Mouse (Mus musculus): ENCODE results near the gene Dgcr2. TPM values are rescaled to one million over a fixed set of nuclear protein-coding genes. Genes with fewer than 3 reads are reported as not detected.

Dgcr2 gene
- total and polyA plus RNA-seq, 2 experiments from 2014 or later: 94.0 to 178 TPM

- Histone ChIP-seq H3K4me1 (ENCODE audit: insufficient read depth, low read length) (no peaks in the 10 kb centered on the region), H3K9ac (replicated peaks; ENCODE audit: low read length, poor library complexity, severe bottlenecking) (no peak overlapping the region), H3K4me3 (ENCODE audit: low read depth, low read length) (no peak overlapping the region), H3K36me3 (ENCODE audit: insufficient read depth, low read length) (no peaks in the 10 kb centered on the region), H3K27me3 (ENCODE audit: insufficient read depth, low read length) (no peaks in the 10 kb centered on the region), H3K27ac (ENCODE audit: low read depth, low read length) (no peak overlapping the region), H3K4me2 (ENCODE audit: low read depth, low read length, poor library complexity, severe bottlenecking) (no peak overlapping the region), H3K9me3 (ENCODE audit: low read length) (no peaks in the 10 kb centered on the region)
- 85% methylated on average over 10 of the region's 10 CpGs for WGBS
- DNase-seq (ENCODE audit: low spot score): no peak
- no peak for TF ChIP-seq CTCF (IDR thresholded peaks at IDR 0.05)
- no peak for ATAC-seq (ENCODE audit: low FRiP score)
These were observed 38.4 kb upstream of the Dgcr2 start for GRCm38 (mm10) chr16:17936776-17937175.

GRCm38 (mm10) chr16:17934445-17934910, 36.1 kb upstream of the Dgcr2 start:
- Histone ChIP-seq H3K4me1 (ENCODE audit: insufficient read depth, low read length) (no peaks in the 10 kb centered on the region), H3K4me3 (ENCODE audit: low read depth, low read length) (no peak overlapping the region), H3K27ac (ENCODE audit: low read depth, low read length) (no peak overlapping the region), H3K36me3 (ENCODE audit: insufficient read depth, low read length) (no peaks in the 10 kb centered on the region), H3K9me3 (ENCODE audit: low read length) (no peaks in the 10 kb centered on the region), H3K9ac (replicated peaks; ENCODE audit: low read length, poor library complexity, severe bottlenecking) (no peak overlapping the region), H3K27me3 (ENCODE audit: insufficient read depth, low read length) (no peaks in the 10 kb centered on the region), H3K4me2 (ENCODE audit: low read depth, low read length, poor library complexity, severe bottlenecking) (no peak overlapping the region)
- ATAC-seq (ENCODE audit: low FRiP score) (no peak), DNase-seq (ENCODE audit: low spot score) (no peak)
- 0 out of 2 replicates have a peak, but pooled peaks have one; percentile 5 for TF ChIP-seq CTCF (IDR thresholded peaks at IDR 0.05)
- 69% methylated on average over 3 of the region's 3 CpGs for WGBS

GRCm38 (mm10) chr16:17933594-17934444, 35.5 kb upstream of the Dgcr2 start:
- TF ChIP-seq CTCF (IDR thresholded peaks at IDR 0.05): no peak
- Histone ChIP-seq H3K9me3 (ENCODE audit: low read length) (no peaks in the 10 kb centered on the region), H3K9ac (replicated peaks; ENCODE audit: low read length, poor library complexity, severe bottlenecking) (no peak overlapping the region), H3K27ac (ENCODE audit: low read depth, low read length) (no peak overlapping the region), H3K4me3 (ENCODE audit: low read depth, low read length) (no peak overlapping the region), H3K4me2 (ENCODE audit: low read depth, low read length, poor library complexity, severe bottlenecking) (no peak overlapping the region), H3K27me3 (ENCODE audit: insufficient read depth, low read length) (no peaks in the 10 kb centered on the region), H3K4me1 (ENCODE audit: insufficient read depth, low read length) (no peaks in the 10 kb centered on the region), H3K36me3 (ENCODE audit: insufficient read depth, low read length) (no peaks in the 10 kb centered on the region)
- WGBS: 70% methylated on average over 9 of the region's 9 CpGs
- DNase-seq (ENCODE audit: low spot score) (no peak), ATAC-seq (ENCODE audit: low FRiP score) (no peak)

- Histone ChIP-seq H3K4me1 (ENCODE audit: insufficient read depth, low read length) (peaks cover 2% of the 10 kb centered on the region; the same call in 1 of the 2 replicates), H3K27ac (ENCODE audit: low read depth, low read length) (no peak overlapping the region), H3K4me2 (ENCODE audit: low read depth, low read length, poor library complexity, severe bottlenecking) (no peak overlapping the region), H3K27me3 (ENCODE audit: insufficient read depth, low read length) (no peaks in the 10 kb centered on the region), H3K36me3 (ENCODE audit: insufficient read depth, low read length) (no peaks in the 10 kb centered on the region), H3K9ac (replicated peaks; ENCODE audit: low read length, poor library complexity, severe bottlenecking) (no peak overlapping the region), H3K4me3 (ENCODE audit: low read depth, low read length) (no peak overlapping the region), H3K9me3 (ENCODE audit: low read length) (no peaks in the 10 kb centered on the region)
- no peak for TF ChIP-seq CTCF (IDR thresholded peaks at IDR 0.05)
- 67% methylated on average over 5 of the region's 5 CpGs for whole genome bisulfite sequencing
- DNase-seq (ENCODE audit: low spot score) (no peak), ATAC-seq (ENCODE audit: low FRiP score) (no peak)
These were observed 33.6 kb upstream of the Dgcr2 start for GRCm38 (mm10) chr16:17931906-17932460.

GRCm38 (mm10) chr16:17929631-17930030, 31.3 kb upstream of the Dgcr2 start:
- no peak overlapping the region for H3K9ac ChIP-seq (replicated peaks; ENCODE audit: low read length, poor library complexity, severe bottlenecking)
- H3K27me3 ChIP-seq (ENCODE audit: insufficient read depth, low read length): no peaks in the 10 kb centered on the region
- DNase-seq (ENCODE audit: low spot score) (no peak), ATAC-seq (ENCODE audit: low FRiP score) (no peak)
- peaks cover 9% of the 10 kb centered on the region; the same call in 1 of the 2 replicates for H3K4me1 ChIP-seq (ENCODE audit: insufficient read depth, low read length)
- H3K4me3 ChIP-seq (ENCODE audit: low read depth, low read length): no peak overlapping the region
- no peak for TF ChIP-seq CTCF (IDR thresholded peaks at IDR 0.05)
- 60% methylated on average over 2 of the region's 2 CpGs for WGBS
- H3K9me3 ChIP-seq (ENCODE audit: low read length): no peaks in the 10 kb centered on the region
- H3K27ac ChIP-seq (ENCODE audit: low read depth, low read length): no peak overlapping the region
- no peak overlapping the region for H3K4me2 ChIP-seq (ENCODE audit: low read depth, low read length, poor library complexity, severe bottlenecking)
- peaks cover 18% of the 10 kb centered on the region for H3K36me3 ChIP-seq (ENCODE audit: insufficient read depth, low read length)

- no peaks in the 10 kb centered on the region for H3K9me3 ChIP-seq (ENCODE audit: low read length)
- no peak for TF ChIP-seq CTCF (IDR thresholded peaks at IDR 0.05)
- ATAC-seq (ENCODE audit: low FRiP score) (peak; percentile 6; the same call in 1 of the 2 replicates), DNase-seq (ENCODE audit: low spot score) (no peak)
- 0 out of 2 replicates have a peak overlapping the region, but pooled peaks have one; percentile 93 for H3K4me2 ChIP-seq (ENCODE audit: low read depth, low read length, poor library complexity, severe bottlenecking)
- H3K4me3 ChIP-seq (ENCODE audit: low read depth, low read length): no peak overlapping the region
- peak overlapping the region; percentile 89 for H3K27ac ChIP-seq (ENCODE audit: low read depth, low read length)
- H3K27me3 ChIP-seq (ENCODE audit: insufficient read depth, low read length): no peaks in the 10 kb centered on the region
- H3K36me3 ChIP-seq (ENCODE audit: insufficient read depth, low read length): peaks cover 19% of the 10 kb centered on the region
- 0 out of 2 replicates have a peak overlapping the region, but pooled peaks have one; percentile 24 for H3K9ac ChIP-seq (replicated peaks; ENCODE audit: low read length, poor library complexity, severe bottlenecking)
- WGBS: 0% methylated on average over 2 of the region's 2 CpGs
- H3K4me1 ChIP-seq (ENCODE audit: insufficient read depth, low read length): peaks cover 9% of the 10 kb centered on the region; the same call in 1 of the 2 replicates
These were observed 30.8 kb upstream of the Dgcr2 start for GRCm38 (mm10) chr16:17929211-17929610.

Measured in midbrain, postnatal 0 days (tissue).